Mouse (Mus musculus): ENCODE measurements at regions not wholly inside any gene's neighbourhood (a gene's known extent, or its start where the extent isn't known, plus 50 kb on each side); places are given as distances from the start of the nearest gene placed in this dataset.

GRCm38 (mm10) chr13:80381966-80382666, 501.1 kb upstream of the Arrdc3 start:
- TF ChIP-seq CTCF (IDR thresholded peaks at IDR 0.05; ENCODE audit: low read depth, low read length) (no peak), POLR2A (IDR thresholded peaks at IDR 0.05; ENCODE audit: extremely low read depth, insufficient read depth, low read length) (no peak)
